In genomic region chr13:15221322-15221721, GRCm38 (mm10) we compare ENCODE assay signal across 23 mouse cellular contexts.
DNase-seq lines count a peak whose midpoint lies in the region; ATAC-seq and TF ChIP-seq lines count a peak whose summit lies in the region.
"Had no signal": no experiment of that assay in that cellular context is flagged by ENCODE, and none has a peak within 500 bp of the region (broad histone marks: within the 10 kb centered on the region; RNA-seq: fewer than 3 reads in every experiment).

No protein-coding gene starts in this region.

- DNase-seq in embryonic facial prominence, embryonic 11.5 days (ENCODE audit: low spot score): peak; percentile 10
- no peak for DNase-seq in embryonic facial prominence, embryonic 10.5 days (ENCODE audit: low spot score)
- DNase-seq in kidney, postnatal 0 days (ENCODE audit: low spot score): peak; percentile 50
- DNase-seq in kidney, postnatal 10 days: no peak
- peak; percentile 35 for DNase-seq in mesoderm, embryonic 11.5 days (ENCODE audit: low read depth, low spot score)
- no peak for DNase-seq in liver, embryonic 11.5 days (ENCODE audit: low spot score)
- DNase-seq: adrenal gland, postnatal 14 days; cerebellum, adult 11-12 months; cerebellum, postnatal 14 days; gastrocnemius, postnatal 10 days; heart, adult 18-20 months; heart, postnatal 36 days; left cerebral cortex, postnatal 4 days; liver; liver, postnatal 0 days; lung, postnatal 10 days; thymus, postnatal 14 days had no signal

- ATAC-seq in embryonic facial prominence, embryonic 11.5 days (replicated peaks; ENCODE audit: insufficient number of reproducible peaks, low FRiP score, low TSS enrichment, low read depth): no peak
- ATAC-seq in kidney, postnatal 0 days (replicated peaks; ENCODE audit: low FRiP score, low read depth): peak; percentile 21; the same call in 1 of the 2 replicates
- no peak for ATAC-seq in activated CD4-positive, CD25-positive, alpha-beta regulatory T cell, adult 4 months
- ATAC-seq in liver, embryonic 11.5 days (replicated peaks; ENCODE audit: low FRiP score): no peak
- no peak for ATAC-seq in frontal cortex, adult (ENCODE audit: low TSS enrichment)
- ATAC-seq: intestine, embryonic 16.5 days; liver, postnatal 0 days; midbrain, embryonic 13.5 days had no signal

- TF ChIP-seq CTCF in kidney, postnatal 0 days (IDR thresholded peaks at IDR 0.05; ENCODE audit: low read depth): no peak

- WGBS in embryonic facial prominence, embryonic 11.5 days: 58% methylated on average over 3 of the region's 3 CpGs
- 57% methylated on average over 3 of the region's 3 CpGs for WGBS in embryonic facial prominence, embryonic 10.5 days
- 22% methylated on average over 3 of the region's 3 CpGs for WGBS in kidney, postnatal 0 days
- 69% methylated on average over 3 of the region's 3 CpGs for WGBS in liver, embryonic 11.5 days

- no peak overlapping the region for H3K9ac ChIP-seq in embryonic facial prominence, embryonic 11.5 days (replicated peaks; ENCODE audit: low read length)
- no peak overlapping the region for H3K9ac ChIP-seq in kidney, postnatal 0 days (ENCODE audit: low read depth, low read length)
- no peak overlapping the region for H3K9ac ChIP-seq in liver, embryonic 11.5 days (ENCODE audit: low read depth, low read length)
- H3K9ac ChIP-seq: heart, embryonic 13.5 days; hindbrain, embryonic 15.5 days; liver, postnatal 0 days; midbrain, embryonic 13.5 days had no signal

- no peaks in the 10 kb centered on the region for H3K27me3 ChIP-seq in embryonic facial prominence, embryonic 11.5 days (ENCODE audit: control insufficient read depth, insufficient read depth, low read length)
- H3K27me3 ChIP-seq in embryonic facial prominence, embryonic 10.5 days (replicated peaks; ENCODE audit: low read depth, poor library complexity, severe bottlenecking): no peaks in the 10 kb centered on the region
- no peaks in the 10 kb centered on the region for H3K27me3 ChIP-seq in kidney, postnatal 0 days (ENCODE audit: insufficient read depth, low read length)
- H3K27me3 ChIP-seq in liver, embryonic 11.5 days (replicated peaks; ENCODE audit: control insufficient read depth, insufficient read depth, low read length): no peaks in the 10 kb centered on the region
- H3K27me3 ChIP-seq: heart, embryonic 13.5 days; hindbrain, embryonic 15.5 days; midbrain, embryonic 13.5 days had no signal

- no peak overlapping the region for H3K27ac ChIP-seq in embryonic facial prominence, embryonic 11.5 days (replicated peaks; ENCODE audit: low read depth, low read length)
- no peak overlapping the region for H3K27ac ChIP-seq in embryonic facial prominence, embryonic 10.5 days (replicated peaks)
- H3K27ac ChIP-seq in kidney, postnatal 0 days: no peak overlapping the region
- H3K27ac ChIP-seq in liver, embryonic 11.5 days (ENCODE audit: low read depth, low read length): no peak overlapping the region
- H3K27ac ChIP-seq: heart, embryonic 13.5 days; hindbrain, embryonic 15.5 days; midbrain, embryonic 13.5 days had no signal

- H3K9me3 ChIP-seq in embryonic facial prominence, embryonic 11.5 days (replicated peaks; ENCODE audit: control insufficient read depth, low read length): no peaks in the 10 kb centered on the region
- H3K9me3 ChIP-seq in embryonic facial prominence, embryonic 10.5 days: no peaks in the 10 kb centered on the region
- H3K9me3 ChIP-seq in kidney, postnatal 0 days (replicated peaks; ENCODE audit: low read length): no peaks in the 10 kb centered on the region
- H3K9me3 ChIP-seq in liver, embryonic 11.5 days (ENCODE audit: control insufficient read depth, low read length): no peaks in the 10 kb centered on the region
- H3K9me3 ChIP-seq: hindbrain, embryonic 15.5 days; midbrain, embryonic 13.5 days had no signal

- H3K4me2 ChIP-seq in embryonic facial prominence, embryonic 11.5 days (ENCODE audit: low read depth, low read length): no peak overlapping the region
- no peak overlapping the region for H3K4me2 ChIP-seq in kidney, postnatal 0 days (ENCODE audit: low read length)
- no peak overlapping the region for H3K4me2 ChIP-seq in liver, embryonic 11.5 days
- H3K4me2 ChIP-seq: heart, embryonic 13.5 days; hindbrain, embryonic 15.5 days; midbrain, embryonic 13.5 days had no signal

- H3K4me1 ChIP-seq in embryonic facial prominence, embryonic 11.5 days (ENCODE audit: control insufficient read depth, insufficient read depth, low read length): no peaks in the 10 kb centered on the region
- H3K4me1 ChIP-seq in embryonic facial prominence, embryonic 10.5 days: no peaks in the 10 kb centered on the region
- H3K4me1 ChIP-seq in kidney, postnatal 0 days (replicated peaks; ENCODE audit: insufficient read depth, low read length): 0 out of 2 replicates have a peak, but pooled peaks cover 2% of the 10 kb centered on the region
- no peaks in the 10 kb centered on the region for H3K4me1 ChIP-seq in liver, embryonic 11.5 days (replicated peaks; ENCODE audit: control insufficient read depth, insufficient read depth, low read length)
- H3K4me1 ChIP-seq: heart, embryonic 13.5 days; hindbrain, embryonic 15.5 days; midbrain, embryonic 13.5 days had no signal

- no peaks in the 10 kb centered on the region for H3K36me3 ChIP-seq in embryonic facial prominence, embryonic 11.5 days (replicated peaks; ENCODE audit: control insufficient read depth, insufficient read depth, low read depth, low read length)
- no peaks in the 10 kb centered on the region for H3K36me3 ChIP-seq in embryonic facial prominence, embryonic 10.5 days (replicated peaks)
- H3K36me3 ChIP-seq in kidney, postnatal 0 days (ENCODE audit: insufficient read depth, low read length): no peaks in the 10 kb centered on the region
- no peaks in the 10 kb centered on the region for H3K36me3 ChIP-seq in liver, embryonic 11.5 days (ENCODE audit: control insufficient read depth, insufficient read depth, low read length)
- H3K36me3 ChIP-seq: heart, embryonic 13.5 days; hindbrain, embryonic 15.5 days; midbrain, embryonic 13.5 days had no signal

- no peak overlapping the region for H3K4me3 ChIP-seq in embryonic facial prominence, embryonic 11.5 days (ENCODE audit: low read depth, low read length)
- H3K4me3 ChIP-seq in embryonic facial prominence, embryonic 10.5 days: no peak overlapping the region
- no peak overlapping the region for H3K4me3 ChIP-seq in kidney, postnatal 0 days (replicated peaks; ENCODE audit: low read depth, low read length)
- no peak overlapping the region for H3K4me3 ChIP-seq in liver, embryonic 11.5 days (ENCODE audit: low read depth, low read length)
- H3K4me3 ChIP-seq: heart, embryonic 13.5 days; hindbrain, embryonic 15.5 days; midbrain, embryonic 13.5 days had no signal

Comparison
In these comparisons a context has a peak if more than half of its experiments do, and no peak if none do; other contexts are left out.
1. DNase-seq: peak in embryonic facial prominence, embryonic 11.5 days (single experiment), kidney, postnatal 0 days (single experiment) and mesoderm, embryonic 11.5 days (single experiment); none in embryonic facial prominence, embryonic 10.5 days (single experiment), kidney, postnatal 10 days (single experiment) and liver, embryonic 11.5 days (single experiment).